Mouse (Mus musculus) lung, adult 2 months (tissue): ENCODE measurements around the gene Tradd.

Source experiments
- CTCF ChIP-seq: fragments of 200-500 bp; IDR thresholded peaks from 2 replicates; pipeline ENCODE4 v1.5.1; 2011; ENCODE audit warnings: mild to moderate bottlenecking, low read length, control low read depth; ENCODE audit not compliant: insufficient read depth
- POLR2A ChIP-seq: fragments of 200-500 bp; IDR thresholded peaks from 2 replicates; pipeline ENCODE4 v1.6.1; 2011; ENCODE audit warnings: low read depth, mild to moderate bottlenecking, control low read depth, low read length, borderline replicate concordance; ENCODE audit errors: extremely low read depth

- TF ChIP-seq CTCF: no peak
- no peak for TF ChIP-seq POLR2A
These were observed 38.5 kb downstream of the Tradd start for GRCm38 (mm10) chr8:105225917-105226316.
